Mouse (Mus musculus) bone marrow macrophage, adult 2 months (primary cell): ENCODE results near the gene Fkbp15.

Experiments used
- CTCF ChIP-seq: IDR thresholded peaks from 2 replicates; pipeline ENCODE4 v1.5.1; 2012; ENCODE audit warnings: low read depth, mild to moderate bottlenecking, low read length, moderate library complexity
- POLR2A ChIP-seq: IDR thresholded peaks from 2 replicates; pipeline ENCODE4 v1.6.1; 2012; ENCODE audit warnings: mild to moderate bottlenecking, low read depth, low read length, borderline replicate concordance

GRCm38 (mm10) chr4:62314516-62314915 is 45.8 kb downstream of the Fkbp15 start:
- no peak for TF ChIP-seq CTCF
- TF ChIP-seq POLR2A, result no peak
